Mouse (Mus musculus) kidney, postnatal 14 days (tissue): ENCODE measurements around the gene Traf3ip1.

ENCODE experiments used
- DNase-seq: peaks from one replicate; pipeline ENCODE4 v3.0.0; 2022; ENCODE audit warnings: mixed read lengths

Traf3ip1 gene

GRCm38 (mm10) chr1:91494457-91495140, at the start of gene Traf3ip1:
Gene Traf3ip1, plus strand, starts transcription at chr1:91494647.
- DNase-seq, result peak; percentile 97

GRCm38 (mm10) chr1:91444841-91445830, 49.3 kb upstream of the Traf3ip1 start:
- no peak for DNase-seq

- DNase-seq, result peak; percentile 93
Measured at GRCm38 (mm10) chr1:91446060-91446459, 48.4 kb upstream of the Traf3ip1 start.

- DNase-seq, result no peak
Measured at GRCm38 (mm10) chr1:91446511-91446910, 47.9 kb upstream of the Traf3ip1 start.

- no peak for DNase-seq
Measured at GRCm38 (mm10) chr1:91448688-91449087, 45.8 kb upstream of the Traf3ip1 start.

GRCm38 (mm10) chr1:91450851-91451250, 43.6 kb upstream of the Traf3ip1 start:
- no peak for DNase-seq

GRCm38 (mm10) chr1:91451547-91452084, 42.8 kb upstream of the Traf3ip1 start:
- peak; percentile 50 for DNase-seq

GRCm38 (mm10) chr1:91453932-91454331, 40.5 kb upstream of the Traf3ip1 start:
- DNase-seq, result no peak

- DNase-seq, result peak; percentile 54
Measured at GRCm38 (mm10) chr1:91454366-91454765, 40.1 kb upstream of the Traf3ip1 start.

- DNase-seq, result no peak
Measured at GRCm38 (mm10) chr1:91454927-91455326, 39.5 kb upstream of the Traf3ip1 start.

GRCm38 (mm10) chr1:91455661-91456161, 38.7 kb upstream of the Traf3ip1 start:
- peak; percentile 87 for DNase-seq

- peak; percentile 78 for DNase-seq
Measured at GRCm38 (mm10) chr1:91456301-91456801, 38.1 kb upstream of the Traf3ip1 start.

GRCm38 (mm10) chr1:91457116-91457515, 37.3 kb upstream of the Traf3ip1 start:
- DNase-seq, result no peak

GRCm38 (mm10) chr1:91457698-91458097, 36.7 kb upstream of the Traf3ip1 start:
- DNase-seq, result no peak

- DNase-seq, result peak; percentile 51
Measured at GRCm38 (mm10) chr1:91458223-91458861, 36.1 kb upstream of the Traf3ip1 start.

- DNase-seq, result peak; percentile 100
Measured at GRCm38 (mm10) chr1:91459059-91459809, 35.2 kb upstream of the Traf3ip1 start, which contains the start of gene Per2. Gene Per2, minus strand, starts transcription at chr1:91459324.

- peak; percentile 8 for DNase-seq
Measured at GRCm38 (mm10) chr1:91460069-91460468, 34.4 kb upstream of the Traf3ip1 start.

GRCm38 (mm10) chr1:91460564-91460963, 33.9 kb upstream of the Traf3ip1 start:
- no peak for DNase-seq

GRCm38 (mm10) chr1:91463336-91463995, 31.0 kb upstream of the Traf3ip1 start:
- no peak for DNase-seq

- no peak for DNase-seq
Measured at GRCm38 (mm10) chr1:91464436-91464835, 30.0 kb upstream of the Traf3ip1 start.

- DNase-seq, result peak; percentile 76
Measured at GRCm38 (mm10) chr1:91465244-91465643, 29.2 kb upstream of the Traf3ip1 start.
